Comparison of ENCODE assay signal across 51 mouse cellular contexts in the genomic region with DNA sequence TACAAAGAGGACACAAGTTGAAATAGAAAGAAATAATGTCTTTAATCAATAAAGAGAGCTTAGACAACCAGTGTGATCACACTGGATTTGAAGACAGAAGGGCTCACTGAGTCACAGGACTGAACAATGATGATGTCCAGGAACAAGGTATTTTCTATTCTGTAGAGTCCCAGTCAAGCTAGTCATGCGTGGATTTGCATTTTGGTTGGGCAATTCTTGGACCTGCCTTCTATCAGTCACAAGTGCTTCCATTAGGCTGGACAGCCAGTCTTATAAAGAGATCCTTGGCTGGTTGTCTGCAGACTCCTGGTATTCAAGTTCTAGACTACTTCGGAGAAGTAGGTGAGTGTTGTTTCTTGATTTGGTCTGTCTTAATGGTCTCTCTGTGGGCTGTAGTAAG. TPM values are rescaled to one million over a fixed set of nuclear protein-coding genes. Genes with fewer than 3 reads are reported as not detected.
"Had no signal": no experiment of that assay in that cellular context is flagged by ENCODE, and none has a peak within 500 bp of the region (broad histone marks: within the 10 kb centered on the region; RNA-seq: fewer than 3 reads in every experiment).

Gene Sprr2i (plus strand): TSS at position 301 of the 400 bp plus-strand sequence.

- H3K36me3 ChIP-seq: heart, embryonic 10.5 days; heart, embryonic 13.5 days; heart, embryonic 15.5 days; hindbrain, embryonic 10.5 days; hindbrain, embryonic 12.5 days; hindbrain, embryonic 13.5 days; hindbrain, embryonic 15.5 days; intestine, embryonic 15.5 days; kidney, embryonic 15.5 days had no signal

- H3K4me1 ChIP-seq: heart, embryonic 10.5 days; heart, embryonic 13.5 days; heart, embryonic 15.5 days; hindbrain, embryonic 10.5 days; hindbrain, embryonic 12.5 days; hindbrain, embryonic 13.5 days; hindbrain, embryonic 15.5 days; intestine, embryonic 15.5 days; kidney, embryonic 15.5 days had no signal

- DNase-seq: heart, postnatal 10 days; heart, postnatal 14 days; heart, postnatal 36 days; heart, postnatal 4 days; kidney, adult 11 months; kidney, adult 18-20 months; kidney, adult 2 months; kidney, adult 8-10 months; kidney, adult 9 months; kidney, postnatal 10 days; kidney, postnatal 14 days; kidney, postnatal 25 days; kidney, postnatal 36 days; kidney, postnatal 4 days; layer of hippocampus, adult 9-11 months; layer of hippocampus, postnatal 36 days had no signal

- H3K4me2 ChIP-seq: heart, embryonic 11.5 days; heart, embryonic 13.5 days; heart, embryonic 15.5 days; hindbrain, embryonic 12.5 days; hindbrain, embryonic 13.5 days; hindbrain, embryonic 14.5 days; hindbrain, embryonic 15.5 days; intestine, embryonic 15.5 days; kidney, embryonic 15.5 days had no signal

- H3K9ac ChIP-seq: heart, embryonic 13.5 days; heart, embryonic 15.5 days; hindbrain, embryonic 12.5 days; hindbrain, embryonic 13.5 days; hindbrain, embryonic 14.5 days; hindbrain, embryonic 15.5 days; intestine, embryonic 15.5 days; kidney, embryonic 15.5 days had no signal

- H3K27ac ChIP-seq: heart, embryonic 10.5 days; heart, embryonic 13.5 days; heart, embryonic 15.5 days; hindbrain, embryonic 10.5 days; hindbrain, embryonic 12.5 days; hindbrain, embryonic 13.5 days; hindbrain, embryonic 14.5 days; hindbrain, embryonic 15.5 days; hindbrain, postnatal 0 days; intestine, embryonic 15.5 days; kidney, embryonic 15.5 days; kidney, postnatal 0 days; layer of hippocampus, adult 2 months; left cerebral cortex, adult 2 months had no signal

- ATAC-seq: hindbrain, embryonic 16.5 days; hindbrain, postnatal 0 days; inflammation-experienced regulatory T-cells, adult 6 months; intestine, embryonic 15.5 days; intestine, embryonic 16.5 days; intestine, postnatal 0 days had no signal

- H3K27me3 ChIP-seq: heart, embryonic 13.5 days; heart, embryonic 15.5 days; hindbrain, embryonic 12.5 days; hindbrain, embryonic 13.5 days; hindbrain, embryonic 15.5 days; intestine, embryonic 15.5 days; kidney, embryonic 15.5 days had no signal

- H3K9me3 ChIP-seq: heart, embryonic 10.5 days; heart, embryonic 13.5 days; heart, embryonic 15.5 days; hindbrain, embryonic 10.5 days; hindbrain, embryonic 12.5 days; hindbrain, embryonic 13.5 days; hindbrain, embryonic 15.5 days; intestine, embryonic 15.5 days; kidney, embryonic 15.5 days had no signal

- H3K4me3 ChIP-seq: heart, embryonic 10.5 days; heart, embryonic 13.5 days; heart, embryonic 15.5 days; hindbrain, embryonic 10.5 days; hindbrain, embryonic 12.5 days; hindbrain, embryonic 13.5 days; hindbrain, embryonic 15.5 days; intestine, embryonic 15.5 days; kidney, embryonic 15.5 days; layer of hippocampus, adult 2 months; left cerebral cortex, adult 2 months had no signal

RNA-seq across cellular contexts. Expression of gene Sprr2i, which starts in this region (rescaled TPM):
- total RNA-seq: heart, postnatal 10 days; heart, postnatal 14 days; heart, postnatal 25 days; heart, postnatal 36 days; heart, postnatal 4 days; hematopoietic stem cell, adult 5-6 weeks; hindbrain, postnatal 0 days; layer of hippocampus, adult 18-20 months; layer of hippocampus, adult 2 months; layer of hippocampus, adult 8-10 months; layer of hippocampus, postnatal 10 days; layer of hippocampus, postnatal 14 days; layer of hippocampus, postnatal 25 days; layer of hippocampus, postnatal 36 days; left cerebral cortex, adult 18-20 months; left cerebral cortex, adult 2 months had no signal
- polyA plus RNA-seq: heart, embryonic 10.5 days; heart, embryonic 11.5 days; heart, embryonic 13.5 days; heart, embryonic 14.5 days; heart, embryonic 15.5 days; heart, embryonic 16.5 days; heart, postnatal 0 days; hindbrain, embryonic 10.5 days; hindbrain, embryonic 11.5 days; hindbrain, embryonic 12.5 days; hindbrain, embryonic 13.5 days; hindbrain, embryonic 14.5 days; hindbrain, embryonic 15.5 days; hindbrain, embryonic 16.5 days; hindbrain, postnatal 0 days; inflammation-experienced regulatory T-cells, adult 6 months; intestine, embryonic 14.5 days; intestine, embryonic 15.5 days; intestine, embryonic 16.5 days; intestine, postnatal 0 days; kidney, adult 2 months; kidney, embryonic 14.5 days; kidney, embryonic 15.5 days; kidney, embryonic 16.5 days; kidney, postnatal 0 days; large intestine, adult 2 months had no signal
